Mouse (Mus musculus) liver, embryonic 14.5 days (tissue): Measurements from ENCODE around the gene Oip5. TPM values are rescaled to one million over a fixed set of nuclear protein-coding genes. Genes with fewer than 3 reads are reported as not detected.

Source experiments
- ATAC-seq: fragments of 200-750 bp; cut with Nextera tagmentation; 2 replicates; pipeline ENCODE4 v1.8.0; 2017; ENCODE audit warnings: moderate number of reproducible peaks, mild to moderate bottlenecking, moderate library complexity; ENCODE audit not compliant: insufficient read depth
- DNase-seq, 3 experiments: peaks; one replicate each; pipeline ENCODE4 v3.0.0-alpha.2; 2012 to 2013; ENCODE audit warnings: low read depth in 3 of 3, low spot score in 3 of 3
- H3K27ac ChIP-seq: fragments of 300-500 bp; sonication (generic); 2 replicates; pipeline ENCODE4 v1.5.1; 2014; ENCODE audit warnings: moderate library complexity, mild to moderate bottlenecking, control low read depth, inconsistent platforms
- H3K27me3 ChIP-seq: fragments of 300-500 bp; sonication (generic); 2 replicates; pipeline ENCODE4 v1.6.1; 2014; ENCODE audit warnings: mild to moderate bottlenecking, low read length, moderate library complexity; ENCODE audit not compliant: control insufficient read depth, insufficient read depth
- H3K36me3 ChIP-seq: fragments of 300-500 bp; sonication (generic); replicated peaks from 2 replicates; pipeline ENCODE4 v1.6.1; 2014; ENCODE audit warnings: low read depth; ENCODE audit not compliant: control insufficient read depth, insufficient read depth
- H3K4me1 ChIP-seq, 2 experiments: fragments of 200-500 bp in 1 of 2; fragments of 300-500 bp in 1 of 2; sonication (generic) in 1 of 2; replicated peaks; 2 replicates each; pipeline ENCODE4 v1.6.1; 2012 to 2014; ENCODE audit warnings: antibody characterized with exemption in 1 of 2, inconsistent platforms in 1 of 2, low read length in 1 of 2; ENCODE audit not compliant: control insufficient read depth in 2 of 2, insufficient read depth in 2 of 2
- H3K4me2 ChIP-seq: fragments of 300-500 bp; sonication (generic); 2 replicates; pipeline ENCODE4 v1.6.1; 2014; ENCODE audit warnings: low read depth, mild to moderate bottlenecking, control low read depth, moderate library complexity
- H3K4me3 ChIP-seq, 2 experiments: fragments of 200-500 bp in 1 of 2; fragments of 300-500 bp in 1 of 2; sonication (generic) in 1 of 2; 2 replicates each; pipeline ENCODE4 v1.5.1; 2012 to 2014; ENCODE audit warnings: low read depth in 2 of 2, low read length in 2 of 2, mild to moderate bottlenecking in 2 of 2, control low read depth in 1 of 2, inconsistent platforms in 1 of 2, moderate library complexity in 1 of 2; ENCODE audit not compliant: insufficient read depth in 1 of 2
- H3K9ac ChIP-seq: fragments of 300-500 bp; sonication (generic); replicated peaks from 2 replicates; pipeline ENCODE4 v1.6.1; 2014; ENCODE audit warnings: mild to moderate bottlenecking, control low read depth, moderate library complexity
- H3K9me3 ChIP-seq: fragments of 300-500 bp; sonication (generic); 2 replicates; pipeline ENCODE4 v1.6.1; 2016; ENCODE audit warnings: low read length, mixed read lengths; ENCODE audit not compliant: control insufficient read depth
- CTCF ChIP-seq: IDR thresholded peaks from 2 replicates; pipeline ENCODE4 v1.5.1; 2016; ENCODE audit warnings: antibody characterized with exemption, low read depth, control low read depth
- EP300 ChIP-seq: IDR thresholded peaks from 2 replicates; pipeline ENCODE4 v1.6.1; 2016; ENCODE audit warnings: antibody characterized with exemption, low read depth
- WGBS: fragments of 180-500 bp; shearing (Covaris S2); extraction: QIAGEN DNeasy Blood & Tissue Kit; methylation state at CpG from one replicate; pipeline ENCODE4 v1.1.7; 2014; ENCODE audit not compliant: insufficient replicate concordance; 5-methylcytosine and 5-hydroxymethylcytosine counted together
- polyA plus RNA-seq, 2 experiments: library from polyadenylated mRNA; depleted of rRNA in 1 of 2; stranded (reverse) in 1 of 2; unstranded in 1 of 2; fragments of >200 nt; fragmentation: Nextera tagmentation in 1 of 2; extraction: Ambion mirVana in 1 of 2; gene quantifications; 2 replicates each; pipeline versions ENCODE4 v1.2.1 to v1.2.3; 2012 to 2014

Oip5 gene
- polyA plus RNA-seq, 2 experiments, result 23.9 to 30.1 TPM

DNA sequence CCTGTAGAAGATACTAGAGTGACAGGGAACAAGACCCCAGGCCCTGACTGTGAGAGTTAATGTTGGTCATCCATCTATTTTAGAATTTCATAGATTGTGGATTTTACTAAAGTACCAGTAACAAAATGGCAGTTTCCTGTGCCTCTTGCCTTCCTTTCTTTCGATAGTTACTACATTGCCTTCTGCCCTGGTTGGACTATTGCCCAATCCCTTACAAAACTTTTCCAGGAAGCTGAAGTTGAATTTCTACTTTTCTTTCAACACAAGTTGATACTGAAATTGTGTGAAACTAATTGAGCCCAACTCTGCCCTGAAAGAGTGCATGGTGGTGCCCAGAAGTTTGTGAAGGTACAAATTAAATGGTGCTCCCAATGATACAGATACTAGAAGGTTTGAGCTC, 45.8 kb downstream of the Oip5 start:
- Histone ChIP-seq H3K4me3 (no peak overlapping the region), H3K9me3 (no peaks in the 10 kb centered on the region), H3K27ac (no peak overlapping the region), H3K36me3 (no peaks in the 10 kb centered on the region; the same call in none of the 2 replicates), H3K9ac (no peak overlapping the region), H3K27me3 (no peaks in the 10 kb centered on the region), H3K4me1 (0 out of 4 replicates have a peak, but pooled peaks cover 0 to 2% of the 10 kb centered on the region in 2 experiments), H3K4me2 (no peak overlapping the region)
- ATAC-seq, result no peak
- TF ChIP-seq CTCF (no peak), EP300 (no peak)
- no peak for DNase-seq
- WGBS, result 86% methylated on average over 1 of the region's 1 CpGs

DNA sequence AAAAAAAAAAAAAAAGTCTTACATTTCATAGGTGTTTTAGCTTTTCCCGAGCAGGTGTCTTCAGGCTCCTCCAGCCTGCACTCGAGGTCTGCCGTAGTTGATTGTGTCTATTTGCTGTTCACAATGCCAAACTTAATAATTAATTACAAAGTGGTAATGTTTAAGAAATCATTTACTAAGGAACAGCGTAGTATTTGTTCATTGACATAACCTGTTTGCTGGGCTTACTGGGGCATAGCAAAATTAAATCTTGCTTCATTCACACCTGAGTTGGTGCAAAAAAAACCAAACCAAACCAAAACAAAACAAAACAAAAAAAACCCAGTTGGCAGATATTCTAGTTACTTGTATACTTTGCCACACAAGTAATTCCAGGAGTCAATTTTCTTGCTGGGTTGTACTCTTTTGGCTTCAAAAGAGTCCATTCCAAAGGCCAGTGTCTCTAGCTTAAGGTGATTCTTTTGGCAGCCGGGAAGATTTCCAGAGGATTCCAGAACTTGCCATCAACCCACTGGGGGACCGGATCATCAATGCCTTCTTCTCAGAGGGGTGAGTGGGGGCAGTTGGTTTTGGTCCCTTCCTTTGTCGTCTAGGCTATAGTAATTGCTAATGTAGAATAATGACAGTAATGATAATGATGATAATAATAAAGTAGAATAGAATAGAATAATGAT, 52.0 kb downstream of the Oip5 start:
- no peak overlapping the region for H3K27ac ChIP-seq
- no peak overlapping the region for H3K9ac ChIP-seq
- 0 out of 4 replicates have a peak, but pooled peaks cover 0 to 2% of the 10 kb centered on the region in 2 experiments for H3K4me1 ChIP-seq
- DNase-seq, result no peak
- no peak for TF ChIP-seq EP300
- TF ChIP-seq CTCF, result no peak
- no peak overlapping the region for H3K4me2 ChIP-seq
- 78% methylated on average over 7 of the region's 7 CpGs for WGBS
- no peaks in the 10 kb centered on the region for H3K9me3 ChIP-seq
- no peaks in the 10 kb centered on the region for H3K36me3 ChIP-seq
- no peaks in the 10 kb centered on the region for H3K27me3 ChIP-seq
- no peak overlapping the region for H3K4me3 ChIP-seq
- no peak for ATAC-seq

DNA sequence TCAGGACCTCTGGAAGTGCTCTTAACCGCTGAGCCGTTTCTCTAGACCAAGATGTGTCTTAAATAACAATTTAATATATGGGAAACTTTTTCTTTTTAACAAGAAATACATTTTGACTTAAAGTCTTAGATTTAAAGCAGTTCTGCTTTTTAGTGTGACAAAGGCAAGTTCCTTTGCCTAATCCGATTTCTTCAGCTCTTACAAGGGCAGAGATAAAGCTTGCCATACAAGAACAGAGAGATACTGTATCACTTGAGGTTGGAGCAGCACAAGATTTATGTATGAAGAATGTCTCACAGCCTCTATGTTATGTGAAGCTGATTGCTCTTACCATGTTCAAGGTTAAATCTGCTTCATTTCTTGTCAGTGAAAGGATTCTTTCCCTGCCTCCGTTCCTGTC, 53.0 kb downstream of the Oip5 start:
- ATAC-seq (no peak), DNase-seq (no peak)
- Histone ChIP-seq H3K4me1 (0 out of 4 replicates have a peak, but pooled peaks cover 0 to 2% of the 10 kb centered on the region in 2 experiments), H3K4me2 (no peak overlapping the region), H3K27ac (no peak overlapping the region), H3K4me3 (no peak overlapping the region), H3K36me3 (no peaks in the 10 kb centered on the region), H3K27me3 (no peaks in the 10 kb centered on the region), H3K9ac (no peak overlapping the region), H3K9me3 (no peaks in the 10 kb centered on the region)
- TF ChIP-seq EP300 (no peak), CTCF (no peak)
- 74% methylated on average over 4 of the region's 4 CpGs for WGBS

DNA sequence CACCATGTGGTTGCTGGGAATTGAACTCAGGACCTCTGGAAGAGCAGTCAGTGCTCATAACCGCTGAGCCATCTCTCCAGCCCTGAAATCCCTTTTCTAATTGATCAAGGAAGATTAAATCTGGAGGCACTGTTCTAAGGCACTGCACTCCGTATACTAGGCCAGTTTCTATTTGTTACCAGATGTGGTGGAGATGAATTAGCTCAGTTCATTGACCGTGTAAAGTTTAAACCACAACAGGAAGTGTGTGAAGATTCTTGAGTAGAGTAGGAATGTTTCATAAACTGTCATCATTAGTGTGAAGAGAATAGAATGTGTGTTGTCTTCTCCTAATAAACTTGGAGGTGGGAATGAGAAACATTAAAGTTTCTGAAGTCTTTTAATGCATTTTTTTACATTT, 56.5 kb downstream of the Oip5 start:
- Histone ChIP-seq H3K27ac (no peak overlapping the region), H3K4me3 (no peak overlapping the region), H3K4me1 (peaks cover 0 to 7% of the 10 kb centered on the region in 2 experiments; a peak in 2 of 4 replicates), H3K9ac (no peak overlapping the region), H3K4me2 (no peak overlapping the region), H3K27me3 (no peaks in the 10 kb centered on the region), H3K9me3 (no peaks in the 10 kb centered on the region), H3K36me3 (no peaks in the 10 kb centered on the region)
- ATAC-seq, result no peak
- TF ChIP-seq EP300 (no peak), CTCF (no peak)
- WGBS, result 45% methylated on average over 3 of the region's 3 CpGs
- no peak for DNase-seq

Other genes with a start within 250 kb of the Oip5 start
- gene Ino80, start 140.8 kb downstream of the Oip5 start, polyA plus RNA-seq (2012; rRNA removed), result 3.3 and 4.4 TPM in 2 replicates
- 1.8 and 2.0 TPM in 2 replicates for gene Ino80, start 140.8 kb downstream of the Oip5 start, polyA plus RNA-seq (2014; fragmentation: Nextera tagmentation; extraction: Ambion mirVana)
- gene Exd1, start 70.8 kb downstream of the Oip5 start, polyA plus RNA-seq (2012; rRNA removed), result 0.11 and 0.12 TPM in 2 replicates
- gene Exd1, start 70.8 kb downstream of the Oip5 start, polyA plus RNA-seq (2014; fragmentation: Nextera tagmentation; extraction: Ambion mirVana), result 0.14 and 0.15 TPM in 2 replicates
- 28.1 and 31.3 TPM in 2 replicates for gene Chp1, start 70.8 kb downstream of the Oip5 start, polyA plus RNA-seq (2012; rRNA removed)
- 47.5 and 49.3 TPM in 2 replicates for gene Chp1, start 70.8 kb downstream of the Oip5 start, polyA plus RNA-seq (2014; fragmentation: Nextera tagmentation; extraction: Ambion mirVana)
- gene Nusap1, start 171 bp downstream of the Oip5 start, polyA plus RNA-seq (2012; rRNA removed), result 24.3 and 45.1 TPM in 2 replicates
- gene Nusap1, start 171 bp downstream of the Oip5 start, polyA plus RNA-seq (2014; fragmentation: Nextera tagmentation; extraction: Ambion mirVana), result 88.3 and 88.4 TPM in 2 replicates
- gene Ndufaf1, start 44.4 kb upstream of the Oip5 start, polyA plus RNA-seq (2012; rRNA removed), result 7.1 and 11.7 TPM in 2 replicates
- gene Ndufaf1, start 44.4 kb upstream of the Oip5 start, polyA plus RNA-seq (2014; fragmentation: Nextera tagmentation; extraction: Ambion mirVana), result 28.5 and 30.2 TPM in 2 replicates
- gene Rtf1, start 56.6 kb upstream of the Oip5 start, polyA plus RNA-seq (2012; rRNA removed), result 6.1 and 7.9 TPM in 2 replicates
- gene Rtf1, start 56.6 kb upstream of the Oip5 start, polyA plus RNA-seq (2014; fragmentation: Nextera tagmentation; extraction: Ambion mirVana), result 6.6 and 9.0 TPM in 2 replicates
- gene Itpka, start 123.9 kb upstream of the Oip5 start, polyA plus RNA-seq (2012; rRNA removed), result 2.0 and 2.1 TPM in 2 replicates
- 2.3 and 2.4 TPM in 2 replicates for gene Itpka, start 123.9 kb upstream of the Oip5 start, polyA plus RNA-seq (2014; fragmentation: Nextera tagmentation; extraction: Ambion mirVana)
- gene Ltk, start 142.0 kb upstream of the Oip5 start, polyA plus RNA-seq (2012; rRNA removed), result 0.08 and 0.12 TPM in 2 replicates
- 0.05 and 0.06 TPM in 2 replicates for gene Ltk, start 142.0 kb upstream of the Oip5 start, polyA plus RNA-seq (2014; fragmentation: Nextera tagmentation; extraction: Ambion mirVana)
- gene Rpap1, start 169.1 kb upstream of the Oip5 start, polyA plus RNA-seq (2012; rRNA removed), result 6.1 and 6.6 TPM in 2 replicates
- 6.0 and 6.7 TPM in 2 replicates for gene Rpap1, start 169.1 kb upstream of the Oip5 start, polyA plus RNA-seq (2014; fragmentation: Nextera tagmentation; extraction: Ambion mirVana)
- gene Tyro3, start 179.3 kb upstream of the Oip5 start, polyA plus RNA-seq (2012; rRNA removed), result 0.71 and 0.76 TPM in 2 replicates
- gene Tyro3, start 179.3 kb upstream of the Oip5 start, polyA plus RNA-seq (2014; fragmentation: Nextera tagmentation; extraction: Ambion mirVana), result 0.65 and 0.73 TPM in 2 replicates